Mouse (Mus musculus): ENCODE results near the gene Guk1. TPM values are rescaled to one million over a fixed set of nuclear protein-coding genes. Genes with fewer than 3 reads are reported as not detected.
A peak's percentile ranks its signal among the peaks of the same experiment; 100 is the strongest.
"Not testable (repeated sequence)": the region's sequence is repeated elsewhere in the genome, so short reads cannot be mapped to it uniquely, and the experiment has no call there.

Guk1 gene
- total and polyA plus RNA-seq, 3 experiments = 97.5 to 120 (median 113) TPM

DNA sequence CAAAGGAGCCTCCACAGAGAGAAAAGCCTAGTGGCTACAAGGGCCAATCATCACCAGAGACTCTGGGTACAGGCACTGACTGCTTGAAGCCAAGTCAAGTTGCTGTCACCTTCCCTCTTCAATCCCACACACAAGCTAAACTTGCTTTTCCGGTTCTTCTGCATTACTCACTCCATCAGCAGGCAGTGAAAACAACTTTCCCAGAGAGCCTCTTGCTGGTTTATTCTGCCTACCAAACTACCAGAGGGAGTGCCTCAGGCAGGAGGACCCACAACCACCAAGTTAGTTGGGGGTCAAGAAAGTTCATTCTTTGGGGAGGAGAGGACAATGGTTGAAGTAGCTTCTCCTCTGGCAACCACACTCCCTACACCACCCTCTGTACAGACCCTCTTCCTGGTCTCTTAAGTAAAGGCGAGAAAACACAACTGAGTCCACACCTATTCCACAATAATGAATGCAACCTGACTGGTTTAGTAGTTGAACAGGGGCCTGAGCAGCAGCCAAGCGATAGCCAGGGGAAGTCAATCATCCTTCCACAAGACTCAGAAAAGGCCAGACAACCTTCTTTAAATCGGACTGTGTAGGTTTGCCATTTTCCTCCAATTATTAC lies 26.5 kb upstream of the Guk1 start:
- H3K36me3 ChIP-seq (ENCODE audit: control insufficient read depth, insufficient read depth, low read length) = peaks cover 67% of the 10 kb centered on the region
- H3K9ac ChIP-seq (ENCODE audit: low read depth, low read length) = no peak overlapping the region
- no peaks in the 10 kb centered on the region for H3K27me3 ChIP-seq (ENCODE audit: control insufficient read depth, insufficient read depth, low read length)
- intact Hi-C loops (cut with DNase I) = no loop called here
- no peak for DNase-seq
- no peak overlapping the region; the same call in 1 of the 2 replicates for H3K27ac ChIP-seq
- H3K4me3 ChIP-seq = no peak overlapping the region
- peaks cover 19% of the 10 kb centered on the region for H3K79me2 ChIP-seq (replicated peaks; ENCODE audit: control insufficient read depth, insufficient read depth, low read length)
- H3K4me1 ChIP-seq (ENCODE audit: control insufficient read depth, insufficient read depth, low read length) = peaks cover 26% of the 10 kb centered on the region
- TF ChIP-seq CTCF (IDR thresholded peaks at IDR 0.05) = no peak
- 56% methylated on average over 4 of the region's 4 CpGs for WGBS

DNA sequence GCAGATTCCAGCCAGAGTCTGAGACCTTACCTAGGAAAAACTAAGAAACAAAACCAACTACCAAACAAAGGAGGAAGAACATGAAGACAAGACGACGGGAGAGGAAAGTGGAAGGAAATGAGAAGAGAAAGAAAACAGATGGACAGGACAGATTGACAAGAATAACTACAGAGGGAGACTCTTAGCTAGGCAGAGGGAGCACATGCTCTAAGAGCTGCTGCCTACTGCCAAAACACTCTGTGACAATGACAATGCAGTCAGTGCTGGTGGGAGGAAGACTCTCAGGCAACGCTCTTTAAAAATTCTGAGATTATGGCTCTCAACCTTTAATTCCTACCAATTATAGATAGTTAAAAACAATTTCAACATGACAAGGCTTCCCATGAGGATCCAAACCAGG lies 24.9 kb upstream of the Guk1 start:
- Histone ChIP-seq H3K9ac (ENCODE audit: low read depth, low read length) (no peak overlapping the region), H3K4me3 (no peak overlapping the region), H3K79me2 (replicated peaks; ENCODE audit: control insufficient read depth, insufficient read depth, low read length) (peaks cover 19% of the 10 kb centered on the region), H3K27me3 (ENCODE audit: control insufficient read depth, insufficient read depth, low read length) (no peaks in the 10 kb centered on the region), H3K36me3 (ENCODE audit: control insufficient read depth, insufficient read depth, low read length) (peaks cover 56% of the 10 kb centered on the region), H3K27ac (peak overlapping the region; percentile 2), H3K4me1 (ENCODE audit: control insufficient read depth, insufficient read depth, low read length) (peaks cover 25% of the 10 kb centered on the region)
- intact Hi-C loops (cut with DNase I) = no loop called here
- no peak for TF ChIP-seq EP300 (IDR thresholded peaks at IDR 0.05; ENCODE audit: insufficient read depth, low read depth, low read length)
- 9% methylated on average over 3 of the region's 3 CpGs for WGBS
- no peak for DNase-seq

DNA sequence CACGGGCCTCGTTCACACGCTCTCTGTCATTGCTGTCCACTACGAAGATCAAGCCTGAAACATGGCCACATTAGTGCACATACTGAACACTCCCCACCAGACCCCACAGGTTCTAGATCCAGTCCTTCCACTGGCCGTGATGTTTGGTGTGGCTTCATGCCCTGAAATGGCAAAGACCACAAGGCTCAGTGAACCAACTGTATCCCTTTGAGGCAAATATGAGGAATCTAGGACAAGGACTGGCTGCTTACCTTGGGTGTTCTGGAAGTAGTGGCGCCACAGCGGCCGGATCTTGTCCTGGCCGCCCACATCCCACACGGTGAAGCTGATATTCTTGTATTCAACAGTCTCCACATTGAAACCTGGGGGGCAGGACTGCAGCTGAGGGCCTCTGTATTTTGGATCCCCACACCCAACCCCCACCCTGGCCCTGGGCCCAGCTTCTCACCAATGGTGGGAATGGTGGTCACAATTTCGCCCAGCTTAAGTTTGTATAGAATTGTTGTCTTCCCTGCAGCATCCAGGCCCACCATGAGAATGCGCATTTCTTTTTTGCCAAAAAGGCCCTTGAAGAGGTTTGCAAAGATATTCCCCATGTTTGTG lies 21.0 kb upstream of the Guk1 start:
- no peaks in the 10 kb centered on the region for H3K27me3 ChIP-seq (ENCODE audit: control insufficient read depth, insufficient read depth, low read length)
- no peak for DNase-seq
- no peak overlapping the region for H3K27ac ChIP-seq
- 70% methylated on average over 12 of the region's 12 CpGs for WGBS
- H3K4me1 ChIP-seq (ENCODE audit: control insufficient read depth, insufficient read depth, low read length) = peaks cover 17% of the 10 kb centered on the region
- no peak overlapping the region for H3K4me3 ChIP-seq
- H3K79me2 ChIP-seq (replicated peaks; ENCODE audit: control insufficient read depth, insufficient read depth, low read length) = peaks cover 14% of the 10 kb centered on the region
- intact Hi-C loops (cut with DNase I) = no loop called here
- no peak overlapping the region for H3K9ac ChIP-seq (ENCODE audit: low read depth, low read length)
- peaks cover 34% of the 10 kb centered on the region for H3K36me3 ChIP-seq (ENCODE audit: control insufficient read depth, insufficient read depth, low read length)
- TF ChIP-seq POLR2A (IDR thresholded peaks at IDR 0.05; ENCODE audit: insufficient read depth, low read depth, low read length) (no peak), EP300 (IDR thresholded peaks at IDR 0.05; ENCODE audit: insufficient read depth, low read depth, low read length) (no peak), CTCF (IDR thresholded peaks at IDR 0.05) (no peak)

DNA sequence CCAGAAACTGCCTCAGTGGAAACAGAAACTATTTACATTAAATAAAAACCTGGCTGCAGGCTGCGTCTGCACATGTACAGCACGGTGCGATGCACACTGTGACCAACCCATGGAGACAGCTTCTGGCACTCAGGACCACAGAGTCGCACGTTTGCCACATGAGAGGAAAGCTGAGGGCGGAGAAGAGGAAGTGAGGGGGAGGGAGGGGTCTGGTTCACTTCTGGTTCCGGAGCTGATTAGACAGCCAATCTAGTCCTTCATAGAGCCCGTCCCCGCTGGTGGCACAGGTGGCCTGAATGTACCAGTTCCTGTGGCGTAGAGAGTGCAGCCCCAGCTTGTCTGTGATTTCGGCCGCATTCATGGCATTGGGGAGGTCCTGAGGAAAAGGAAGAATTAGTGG lies 20.3 kb upstream of the Guk1 start:
- H3K4me3 ChIP-seq; H3K27ac ChIP-seq; intact Hi-C loops (cut with DNase I); H3K9ac ChIP-seq (ENCODE audit: low read depth, low read length); H3K27me3 ChIP-seq (ENCODE audit: control insufficient read depth, insufficient read depth, low read length): not testable (repeated sequence)
- peak; percentile 36 to 45 for DNase-seq
- Histone ChIP-seq H3K79me2 (replicated peaks; ENCODE audit: control insufficient read depth, insufficient read depth, low read length) (peaks cover 12% of the 10 kb centered on the region), H3K36me3 (ENCODE audit: control insufficient read depth, insufficient read depth, low read length) (peaks cover 28% of the 10 kb centered on the region), H3K4me1 (ENCODE audit: control insufficient read depth, insufficient read depth, low read length) (peaks cover 13% of the 10 kb centered on the region)
- WGBS = 48% methylated on average over 12 of the region's 12 CpGs

DNA sequence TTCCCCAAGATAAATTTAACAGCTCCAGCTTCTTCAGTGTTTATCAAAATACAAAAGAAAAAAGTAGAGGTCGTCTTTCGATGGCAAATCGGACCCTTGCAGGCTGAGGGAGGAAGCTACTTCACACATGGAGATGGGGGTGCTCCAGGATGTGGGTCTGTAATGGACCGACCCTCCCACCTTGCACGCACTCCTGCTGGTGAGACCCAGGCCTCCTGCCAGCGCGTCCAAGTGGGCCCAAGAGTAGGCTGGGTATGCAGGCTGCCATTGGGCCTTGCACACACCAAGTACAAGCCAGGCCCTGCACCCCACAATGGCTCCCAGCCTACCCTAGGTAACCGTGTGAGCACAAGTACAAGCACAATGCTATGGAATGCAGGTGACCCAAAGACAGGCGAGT lies 19.5 kb upstream of the Guk1 start:
- peaks cover 12% of the 10 kb centered on the region for H3K79me2 ChIP-seq (replicated peaks; ENCODE audit: control insufficient read depth, insufficient read depth, low read length)
- DNase-seq; H3K9ac ChIP-seq (ENCODE audit: low read depth, low read length); H3K4me3 ChIP-seq; intact Hi-C loops (cut with DNase I); H3K27me3 ChIP-seq (ENCODE audit: control insufficient read depth, insufficient read depth, low read length); H3K27ac ChIP-seq: not testable (repeated sequence)
- H3K36me3 ChIP-seq (ENCODE audit: control insufficient read depth, insufficient read depth, low read length) = peaks cover 21% of the 10 kb centered on the region
- 78% methylated on average over 9 of the region's 9 CpGs for WGBS
- peaks cover 12% of the 10 kb centered on the region for H3K4me1 ChIP-seq (ENCODE audit: control insufficient read depth, insufficient read depth, low read length)

DNA sequence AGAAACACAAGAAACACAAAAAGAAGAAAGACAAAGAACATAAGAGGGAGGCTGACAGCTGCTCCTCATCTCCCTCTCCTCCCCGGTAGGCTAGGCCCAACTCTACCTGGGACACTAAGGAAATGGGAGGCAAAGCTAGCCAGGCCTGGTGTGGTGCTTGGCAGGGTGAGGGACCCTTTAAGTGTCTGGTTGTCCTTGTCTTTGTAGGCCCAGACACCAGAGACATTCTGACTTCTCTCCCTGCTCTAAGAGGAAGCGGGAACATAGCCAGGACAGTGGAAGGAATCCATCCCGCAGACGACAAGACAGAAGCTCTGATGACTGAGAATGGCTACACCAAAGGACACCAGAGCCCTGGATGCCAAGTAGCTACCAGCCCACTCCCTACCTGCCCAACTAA lies 18.0 kb upstream of the Guk1 start:
- no peak overlapping the region for H3K4me3 ChIP-seq
- DNase-seq = no peak
- H3K9ac ChIP-seq (ENCODE audit: low read depth, low read length) = no peak overlapping the region
- TF ChIP-seq CTCF (IDR thresholded peaks at IDR 0.05) = no peak
- no peak for TF ChIP-seq EP300 (IDR thresholded peaks at IDR 0.05; ENCODE audit: insufficient read depth, low read depth, low read length)
- TF ChIP-seq POLR2A (IDR thresholded peaks at IDR 0.05; ENCODE audit: insufficient read depth, low read depth, low read length) = no peak; the same call in 1 of the 2 replicates
- no peaks in the 10 kb centered on the region for H3K27me3 ChIP-seq (ENCODE audit: control insufficient read depth, insufficient read depth, low read length)
- intact Hi-C loops (cut with DNase I) = no loop called here
- WGBS = 44% methylated on average over 4 of the region's 4 CpGs
- peaks cover 5% of the 10 kb centered on the region for H3K79me2 ChIP-seq (replicated peaks; ENCODE audit: control insufficient read depth, insufficient read depth, low read length)
- H3K27ac ChIP-seq = no peak overlapping the region
- H3K4me1 ChIP-seq (ENCODE audit: control insufficient read depth, insufficient read depth, low read length) = peaks cover 8% of the 10 kb centered on the region
- peaks cover 11% of the 10 kb centered on the region for H3K36me3 ChIP-seq (ENCODE audit: control insufficient read depth, insufficient read depth, low read length)

All from heart, adult 2 months (tissue).